Mouse (Mus musculus): ENCODE results near the gene Prickle4.
A peak's percentile ranks its signal among the peaks of the same experiment; 100 is the strongest.

The Prickle4 gene

GRCm38 (mm10) chr17:47694503-47695336 is at the start of gene Prickle4:
Gene Prickle4 (minus strand): TSS chr17:47694736.
- peak; percentile 97 for DNase-seq (ENCODE audit: low read depth, low spot score)

DNA sequence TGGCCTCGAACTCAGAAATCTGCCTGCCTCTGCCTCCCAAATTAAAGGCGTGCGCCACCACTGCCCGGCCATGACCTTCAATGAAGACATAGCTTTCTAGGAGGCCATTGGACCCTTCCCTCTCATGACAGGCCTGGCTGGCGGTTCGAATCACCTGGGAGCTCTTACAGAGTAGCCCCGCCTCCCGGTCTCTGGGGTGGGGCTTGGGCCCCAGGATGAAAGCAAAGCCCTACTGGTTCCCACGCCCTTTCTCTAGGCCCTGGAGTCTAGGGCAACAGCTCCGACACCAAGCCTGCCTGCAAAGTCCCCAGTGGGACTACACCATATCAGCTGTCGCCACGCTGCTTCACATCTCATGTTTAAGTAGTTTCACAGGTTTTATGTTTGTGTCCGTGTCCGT is 49.5 kb upstream of the Prickle4 start:
- DNase-seq (ENCODE audit: low read depth, low spot score) = no peak

DNA sequence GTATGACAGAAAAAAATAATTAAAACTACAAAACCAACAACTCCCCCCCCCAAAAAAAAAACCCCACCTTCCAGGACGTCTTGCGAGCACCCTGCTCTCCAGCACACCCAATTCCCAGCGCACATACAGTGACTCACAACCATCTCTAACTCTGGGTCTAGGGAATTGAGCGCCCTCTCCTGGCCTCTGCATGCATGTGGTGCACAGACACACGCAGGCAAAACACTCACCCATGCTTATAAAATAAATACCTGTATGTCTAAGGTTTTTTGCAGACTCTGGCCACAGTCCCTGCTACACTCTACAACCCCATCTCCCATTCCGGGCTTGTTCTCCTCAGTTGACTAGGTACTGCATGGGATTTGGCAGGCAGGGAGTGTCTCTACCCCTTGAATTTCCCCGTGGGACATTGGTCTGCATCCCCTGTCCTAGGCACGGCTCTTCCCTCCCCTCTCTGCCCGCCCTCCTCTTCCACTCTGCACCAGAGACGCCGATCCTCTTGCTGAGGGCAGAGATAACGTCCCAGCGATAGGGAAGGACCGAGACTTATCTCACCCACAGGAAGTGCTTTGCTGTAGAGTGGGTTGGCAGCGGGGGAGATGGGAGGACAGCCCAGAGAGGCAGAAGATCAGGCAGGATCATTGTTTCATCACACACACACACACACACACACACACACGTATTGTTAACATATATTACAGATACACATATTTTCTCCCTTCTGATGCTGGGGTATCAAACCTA is 48.6 kb upstream of the Prickle4 start:
- peak; percentile 68 for DNase-seq (ENCODE audit: low read depth, low spot score)

DNA sequence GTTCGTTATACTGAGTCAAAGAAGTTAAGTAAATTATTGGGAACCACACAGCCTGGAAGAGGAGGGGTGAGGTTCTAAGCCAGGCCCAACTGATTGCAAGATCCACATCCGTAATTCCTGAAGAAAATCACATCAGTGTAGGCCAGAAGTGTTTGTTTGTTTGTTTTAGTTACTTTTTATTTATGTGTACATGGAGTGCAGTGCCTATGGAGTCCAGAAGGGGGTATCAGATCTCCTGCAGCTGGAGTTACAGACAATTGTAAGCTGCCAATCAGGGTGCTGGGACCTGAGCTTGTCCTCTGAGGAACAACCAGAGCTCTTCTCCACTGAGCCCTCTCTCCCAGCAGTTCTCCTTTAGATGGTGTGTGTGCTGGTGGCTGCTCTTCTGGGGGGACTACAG is 45.6 kb upstream of the Prickle4 start:
- DNase-seq (ENCODE audit: low read depth, low spot score) = peak; percentile 57

DNA sequence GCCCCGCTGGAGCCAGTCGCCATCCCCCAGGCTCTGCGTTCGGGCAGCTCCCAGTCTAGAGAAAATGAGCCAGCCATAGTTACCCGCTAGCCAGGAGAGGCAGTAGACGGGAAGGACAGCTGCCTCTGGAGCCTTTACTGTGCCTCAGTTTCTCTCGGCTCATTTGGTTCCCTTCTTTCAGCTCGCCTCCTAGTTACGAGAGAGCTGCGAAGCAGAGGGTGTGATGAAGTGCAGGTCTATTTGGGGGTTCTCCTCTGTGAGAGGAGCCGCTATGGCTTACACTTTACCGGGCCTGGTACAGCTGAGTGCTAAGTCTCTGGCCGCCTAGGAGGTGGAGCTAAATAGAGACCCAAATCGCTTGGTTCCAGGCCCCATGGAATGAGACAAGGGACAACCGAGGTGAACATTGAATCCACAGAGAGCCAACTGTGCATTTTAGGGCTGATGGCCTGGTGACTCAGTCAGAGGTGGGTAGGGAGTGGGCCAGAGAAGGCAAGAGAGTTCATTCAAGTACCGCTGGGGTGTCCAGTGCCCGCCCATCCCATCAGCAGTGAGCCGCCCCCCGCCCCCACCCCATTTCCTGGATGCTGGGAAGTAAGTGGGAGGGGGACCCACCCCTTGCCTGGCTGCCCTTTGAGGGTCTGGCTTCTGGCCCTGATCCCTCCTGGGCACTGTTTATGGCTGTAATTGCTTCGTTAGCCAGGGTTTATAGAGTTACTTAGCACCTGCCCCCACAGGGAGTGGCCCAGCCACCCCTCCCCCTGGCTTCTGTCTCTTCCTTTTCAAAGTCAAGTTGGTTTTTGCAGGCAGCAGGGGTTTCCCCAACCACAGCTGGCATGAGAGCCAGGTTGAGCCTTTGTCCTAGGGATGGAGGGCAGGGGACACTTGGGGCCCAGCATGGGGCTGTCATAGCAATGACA is 44.6 kb upstream of the Prickle4 start:
- DNase-seq (ENCODE audit: low read depth, low spot score) = peak; percentile 78

DNA sequence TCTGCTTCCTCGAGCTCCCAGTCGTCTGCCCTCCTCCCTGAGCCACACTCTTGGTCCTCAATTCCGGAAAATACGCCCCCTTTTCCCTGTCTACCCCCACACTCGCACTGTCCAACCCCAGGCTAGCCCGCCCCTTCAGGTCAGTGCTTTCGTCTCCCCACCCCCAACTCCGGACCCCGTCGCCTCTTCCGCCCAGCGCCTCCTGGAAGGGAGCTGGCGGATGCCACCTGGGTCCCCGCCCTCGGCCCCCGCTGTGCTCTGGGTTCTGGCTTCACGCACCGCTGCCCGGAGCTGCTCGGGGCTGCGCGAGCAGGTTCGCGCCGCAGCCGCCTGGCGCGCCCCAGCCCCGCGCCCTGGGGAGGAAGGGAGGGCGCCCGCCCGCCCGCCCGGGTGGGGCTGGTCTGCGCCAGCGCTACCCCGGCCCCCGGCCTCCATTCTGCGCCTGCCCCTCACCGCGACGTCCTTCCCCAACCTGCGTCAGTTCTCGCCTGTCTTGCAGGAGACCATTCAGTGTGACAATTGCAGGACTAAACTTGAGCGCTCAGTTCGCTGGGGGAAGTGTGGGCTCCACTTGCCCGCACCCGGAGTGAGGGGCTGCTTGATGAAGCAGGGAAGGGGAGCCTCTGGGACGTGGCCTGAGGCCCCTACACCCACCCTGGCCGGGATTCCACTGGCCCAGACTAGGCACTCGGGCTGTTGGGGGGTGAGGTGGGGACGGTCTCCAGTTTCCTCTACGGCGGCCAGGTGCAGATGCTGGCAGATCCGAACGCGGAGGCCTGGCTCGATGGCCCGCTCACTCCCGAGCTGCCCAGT is 43.7 kb upstream of the Prickle4 start:
- peak; percentile 70 for DNase-seq (ENCODE audit: low read depth, low spot score)

DNA sequence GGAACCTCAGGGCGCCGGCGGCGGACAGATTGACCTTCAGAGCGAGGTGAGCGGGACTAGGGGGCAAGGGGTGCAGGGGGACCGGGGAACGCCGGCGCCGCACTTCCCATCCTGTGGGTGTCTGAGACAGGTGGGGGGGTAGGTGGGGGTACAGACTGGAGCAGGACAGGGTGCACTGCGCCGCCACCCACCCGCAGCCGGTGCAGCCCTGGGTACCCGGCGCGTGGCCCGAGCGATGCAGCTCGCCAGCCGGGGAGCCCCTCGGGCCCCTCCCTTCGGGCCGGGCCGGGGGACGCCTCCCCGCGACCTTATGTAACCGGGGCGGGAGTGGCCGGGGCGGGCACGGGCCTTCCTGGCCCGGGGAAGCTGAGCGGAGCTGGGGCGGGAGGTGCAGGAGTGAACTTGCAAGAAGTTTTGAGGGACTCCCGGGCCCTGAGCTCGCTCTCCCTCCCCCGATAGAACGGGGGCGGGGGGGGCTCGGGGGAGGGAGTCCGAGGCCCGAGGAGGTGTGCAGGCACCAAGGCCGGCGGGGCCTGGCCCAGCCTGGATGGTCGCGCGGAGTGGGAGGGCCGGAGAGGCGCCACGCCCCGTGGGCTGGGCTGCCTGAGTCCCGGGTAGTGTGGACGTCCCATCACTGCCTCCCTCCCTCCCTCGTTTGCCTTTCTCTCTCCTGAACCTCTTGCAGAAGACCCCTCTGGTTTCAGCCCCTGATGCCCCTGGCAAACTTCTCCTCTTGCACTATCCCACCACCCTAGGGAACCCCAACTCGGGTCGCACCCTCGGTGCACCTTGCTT is 42.9 kb upstream of the Prickle4 start:
- peak; percentile 76 for DNase-seq (ENCODE audit: low read depth, low spot score)

DNA sequence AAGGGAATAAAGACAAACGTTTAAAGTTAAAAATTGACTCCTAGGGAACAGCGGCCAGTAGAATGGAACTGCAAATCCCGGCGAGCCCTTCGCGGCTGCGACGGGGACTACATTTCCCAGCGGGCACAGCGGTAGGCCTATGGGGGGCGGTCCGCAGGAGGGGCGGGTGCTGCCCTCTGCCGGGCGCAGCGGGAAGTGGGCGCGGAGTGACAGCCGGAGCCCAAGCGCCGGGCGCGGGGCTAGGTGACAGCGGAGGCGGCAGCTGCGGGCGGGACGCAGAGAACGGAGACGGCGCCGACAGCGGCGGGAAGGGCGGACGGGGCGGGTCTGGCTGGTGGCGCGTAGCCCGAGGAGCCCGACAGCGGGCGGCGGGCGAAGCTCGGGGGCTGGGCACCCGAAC is 42.3 kb upstream of the Prickle4 start, which contains the start of gene Tfeb:
TSS of gene Tfeb (plus strand) at position 175 of the 400 bp plus-strand sequence.
- DNase-seq (ENCODE audit: low read depth, low spot score) = peak; percentile 97

- no peak for DNase-seq (ENCODE audit: low read depth, low spot score)
Measured at GRCm38 (mm10) chr17:47735553-47736100, 41.1 kb upstream of the Prickle4 start.

DNA sequence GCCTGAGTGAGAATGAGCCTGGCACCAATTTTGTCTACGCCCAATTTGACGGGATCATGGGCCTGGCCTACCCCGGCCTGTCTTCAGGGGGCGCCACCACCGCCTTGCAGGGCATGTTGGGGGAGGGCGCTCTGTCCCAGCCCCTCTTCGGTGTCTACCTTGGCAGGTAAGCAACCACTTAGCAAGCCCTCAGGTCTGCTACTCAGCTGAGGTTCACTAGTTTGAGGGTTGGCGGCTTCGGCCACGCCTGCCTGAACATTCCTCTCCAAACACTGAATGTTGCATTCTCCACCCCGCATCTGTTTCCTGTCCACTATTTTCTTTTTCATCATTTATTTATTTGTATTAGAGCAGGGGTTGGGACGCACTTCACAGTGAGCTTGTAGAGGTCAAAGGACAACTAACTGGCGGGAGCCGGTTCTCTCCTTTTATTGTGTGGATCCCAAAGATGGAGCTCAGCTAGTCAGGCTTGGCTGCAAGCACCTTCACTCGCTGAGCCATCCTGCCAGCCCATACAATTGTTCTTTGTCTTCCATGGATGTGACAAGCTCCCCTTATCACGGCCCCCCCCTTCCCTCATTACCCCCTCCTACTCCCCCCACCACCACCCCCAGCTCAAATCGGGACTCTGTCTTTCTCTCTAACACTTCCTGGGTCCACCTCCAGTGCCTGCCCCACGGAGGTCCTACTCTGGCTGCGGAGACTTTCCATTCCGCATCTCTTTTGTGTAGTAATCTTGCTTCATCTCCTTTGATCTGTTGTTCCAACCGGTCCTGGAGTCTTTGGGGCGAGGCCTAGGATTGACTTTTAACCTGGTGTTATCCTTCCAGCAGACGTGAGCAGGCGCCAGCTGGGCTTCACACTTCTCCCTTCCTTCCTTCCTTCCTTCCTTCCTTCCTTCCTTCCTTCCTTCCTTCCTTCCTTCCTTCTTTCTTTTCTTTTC is 36.4 kb upstream of the Prickle4 start:
- DNase-seq (ENCODE audit: low read depth, low spot score) = no peak

DNA sequence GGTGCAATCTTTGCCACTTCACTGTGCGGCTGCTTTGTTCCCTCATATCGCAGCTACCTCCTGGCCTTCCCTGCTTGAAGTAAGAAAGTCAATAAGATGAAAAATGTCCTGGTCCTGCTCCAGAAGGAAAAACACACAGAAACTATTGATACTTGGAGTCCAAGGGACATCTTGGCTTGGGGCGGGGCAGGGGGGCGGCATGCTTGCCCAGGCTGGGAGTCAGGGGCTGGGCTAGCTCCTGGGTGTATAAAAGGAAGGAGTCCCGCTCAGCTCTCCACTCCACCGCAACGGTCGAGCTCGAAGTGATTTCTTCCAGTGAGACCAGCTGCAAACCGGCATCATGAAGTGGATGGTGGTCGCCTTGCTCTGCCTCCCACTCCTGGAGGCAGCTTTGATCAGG is 32.0 kb upstream of the Prickle4 start, which contains the start of gene Pgc:
TSS of gene Pgc (plus strand) at position 277 of the 400 bp plus-strand sequence.
- DNase-seq (ENCODE audit: low read depth, low spot score) = no peak

DNA sequence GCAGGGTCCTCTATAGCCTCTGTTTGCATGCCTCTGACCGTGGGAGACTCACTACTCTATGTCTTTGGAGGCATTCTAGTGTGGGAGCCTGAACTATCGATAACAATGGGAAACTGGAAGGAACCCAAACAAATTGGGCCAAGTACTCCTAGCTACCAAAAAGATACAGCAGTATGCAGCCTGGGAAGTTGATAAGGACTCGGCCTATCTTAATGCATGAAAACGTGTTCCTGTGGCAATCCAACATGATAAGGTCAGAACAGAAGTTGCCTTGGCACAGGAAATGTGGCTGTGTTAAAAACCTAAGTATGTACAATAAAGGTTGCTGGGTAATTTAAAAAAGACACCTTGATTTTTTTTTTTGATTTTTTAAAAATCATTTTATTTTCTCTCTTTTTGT is 26.6 kb upstream of the Prickle4 start:
- no peak for DNase-seq (ENCODE audit: low read depth, low spot score)

DNA sequence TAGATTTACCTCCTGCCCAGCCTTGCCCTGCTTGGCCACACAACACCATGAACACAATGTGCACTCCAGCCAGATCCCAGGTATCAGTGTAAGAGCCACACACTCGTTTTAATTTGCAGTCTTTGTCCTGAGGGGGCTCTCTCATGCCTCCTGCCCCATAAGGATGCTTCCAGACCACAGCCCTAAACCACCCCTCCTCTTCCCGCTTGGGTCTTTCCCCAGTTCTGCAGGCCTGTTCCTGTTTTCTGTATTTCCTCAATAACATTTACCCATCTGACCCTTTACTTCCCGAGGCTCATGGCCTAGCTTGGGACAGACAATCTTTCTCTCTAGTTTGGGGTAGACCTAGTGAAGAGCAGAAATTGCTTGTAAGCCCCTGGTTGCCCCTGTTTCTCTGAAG is 20.5 kb upstream of the Prickle4 start:
- no peak for DNase-seq (ENCODE audit: low read depth, low spot score)

GRCm38 (mm10) chr17:47712889-47713571 is 18.5 kb upstream of the Prickle4 start:
- DNase-seq (ENCODE audit: low read depth, low spot score) = no peak

DNA sequence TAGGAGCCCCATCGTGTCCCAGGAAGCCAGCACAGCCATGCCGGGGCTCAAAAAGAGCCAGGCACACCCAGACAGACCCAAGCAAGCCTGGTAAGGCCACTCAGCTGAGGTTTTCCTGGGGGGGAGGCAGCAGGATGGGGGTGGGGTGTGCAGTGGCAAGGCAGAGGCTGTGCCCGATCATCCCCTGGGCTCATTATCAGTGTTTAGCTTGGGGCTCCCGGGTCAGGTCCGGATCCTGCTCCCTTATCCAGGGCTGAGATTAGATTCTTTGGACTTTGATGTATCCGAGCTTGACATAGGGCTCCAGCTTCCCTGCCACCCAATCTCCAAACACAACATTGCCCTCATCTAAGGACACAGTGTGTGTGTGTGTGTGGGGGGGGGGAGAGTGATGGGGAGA is 17.3 kb upstream of the Prickle4 start:
- no peak for DNase-seq (ENCODE audit: low read depth, low spot score)

DNA sequence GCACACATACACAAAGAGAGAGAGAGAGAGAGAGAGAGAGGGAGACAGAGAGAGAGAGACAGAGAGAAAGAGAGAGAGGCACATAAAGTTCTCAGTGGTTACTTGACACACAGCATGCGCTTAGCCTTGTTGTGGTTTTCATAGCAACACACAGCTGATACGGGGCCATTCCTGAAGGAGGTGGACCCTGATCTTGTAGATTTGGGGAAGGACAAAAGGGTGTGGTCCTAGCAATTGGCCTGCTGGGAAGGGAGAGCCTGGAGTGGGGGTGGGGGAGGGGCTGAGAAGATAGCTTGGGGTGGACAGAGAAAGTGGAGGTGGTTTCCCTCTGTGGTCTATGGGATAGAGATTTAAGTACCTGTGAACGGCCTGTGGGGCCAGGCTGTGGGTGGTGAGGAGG is 15.5 kb upstream of the Prickle4 start:
- DNase-seq (ENCODE audit: low read depth, low spot score) = no peak

- no peak for DNase-seq (ENCODE audit: low read depth, low spot score)
Measured at GRCm38 (mm10) chr17:47708972-47709371, 14.4 kb upstream of the Prickle4 start.

GRCm38 (mm10) chr17:47707961-47708360 is 13.4 kb upstream of the Prickle4 start:
- DNase-seq (ENCODE audit: low read depth, low spot score) = no peak

Measured in CD4-positive, CD25-positive, alpha-beta regulatory T cell, adult 2 months (primary cell).